Mouse (Mus musculus): ENCODE measurements at regions not wholly inside any gene's neighbourhood (a gene's known extent, or its start where the extent isn't known, plus 50 kb on each side); places are given as distances from the start of the nearest gene placed in this dataset.

DNA sequence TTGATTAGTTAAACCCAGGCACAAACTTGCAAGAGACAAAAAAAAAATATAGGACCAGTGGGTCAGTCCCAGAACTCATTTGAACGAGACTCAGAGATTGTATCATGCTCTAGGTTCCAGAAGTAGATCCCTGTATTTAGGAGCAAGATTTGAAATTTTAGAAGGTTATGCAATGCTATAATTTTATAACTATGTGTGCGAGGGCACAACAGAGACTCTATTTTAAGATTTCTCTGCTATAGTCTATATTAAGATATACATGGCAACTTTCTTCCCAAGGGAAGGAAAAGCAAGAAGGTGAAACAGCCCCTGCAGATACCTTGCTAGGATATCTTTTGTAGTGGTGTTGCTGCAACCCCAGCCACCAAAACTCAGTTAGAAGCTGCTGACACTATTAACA lies 55.7 kb downstream of the Otor start:
- DNase-seq (ENCODE audit: low spot score), result no peak

- no peak for DNase-seq (ENCODE audit: low spot score)
These were observed 70.9 kb downstream of the Otor start for GRCm38 (mm10) chr2:143149189-143149588.

GRCm38 (mm10) chr2:143164081-143164984 lies 86.1 kb downstream of the Otor start:
- no peak for DNase-seq (ENCODE audit: low spot score)

- DNase-seq (ENCODE audit: low spot score), result no peak
These were observed 88.5 kb downstream of the Otor start for GRCm38 (mm10) chr2:143166771-143167170.

- DNase-seq (ENCODE audit: low spot score), result no peak
These were observed 92.4 kb downstream of the Otor start for GRCm38 (mm10) chr2:143170648-143171047.

- no peak for DNase-seq (ENCODE audit: low spot score)
These were observed 106.3 kb downstream of the Otor start for GRCm38 (mm10) chr2:143184614-143185013.

DNA sequence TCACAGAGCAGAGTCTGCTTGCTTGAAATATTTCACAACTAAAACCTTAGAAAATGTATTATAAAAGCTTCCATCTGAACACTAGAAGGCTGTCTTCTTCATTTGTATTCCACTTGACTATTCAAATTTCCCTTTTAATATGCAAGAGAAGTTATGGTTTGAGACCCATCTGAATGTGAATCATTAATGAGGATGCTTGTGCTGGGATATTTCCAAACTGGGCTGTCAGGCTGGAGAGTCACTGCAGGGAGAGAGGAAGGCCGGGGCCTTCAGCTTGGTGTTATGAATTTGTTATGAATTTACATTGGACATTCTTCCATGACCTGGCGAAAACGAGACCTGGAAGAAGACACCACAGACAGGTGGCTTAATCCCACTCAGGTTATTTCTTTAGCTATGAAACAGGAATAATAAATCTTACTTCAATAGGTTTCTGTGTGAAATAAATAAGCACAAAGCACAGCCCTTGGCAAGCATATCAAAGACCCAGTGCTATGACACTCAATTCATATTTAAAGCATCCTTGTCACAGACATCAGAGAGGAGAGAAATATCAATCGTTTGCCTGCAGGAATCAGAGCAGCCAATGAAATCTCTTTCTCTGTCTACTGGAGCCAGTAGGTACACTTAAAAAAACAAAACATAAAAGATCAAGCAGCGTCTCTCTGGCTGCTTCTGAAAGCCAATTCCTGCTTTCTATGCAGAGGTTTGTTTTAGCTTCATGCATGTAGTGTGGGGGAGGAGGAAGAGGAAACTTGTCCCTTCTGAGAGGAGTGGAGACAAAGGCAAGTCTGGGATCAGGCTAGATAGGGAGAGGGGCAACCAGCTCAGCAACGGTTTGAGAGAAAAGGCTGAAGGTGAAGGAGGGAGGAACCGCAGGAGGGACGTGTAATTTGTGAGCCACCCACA lies 114.2 kb downstream of the Otor start:
- DNase-seq (ENCODE audit: low spot score), result no peak

DNA sequence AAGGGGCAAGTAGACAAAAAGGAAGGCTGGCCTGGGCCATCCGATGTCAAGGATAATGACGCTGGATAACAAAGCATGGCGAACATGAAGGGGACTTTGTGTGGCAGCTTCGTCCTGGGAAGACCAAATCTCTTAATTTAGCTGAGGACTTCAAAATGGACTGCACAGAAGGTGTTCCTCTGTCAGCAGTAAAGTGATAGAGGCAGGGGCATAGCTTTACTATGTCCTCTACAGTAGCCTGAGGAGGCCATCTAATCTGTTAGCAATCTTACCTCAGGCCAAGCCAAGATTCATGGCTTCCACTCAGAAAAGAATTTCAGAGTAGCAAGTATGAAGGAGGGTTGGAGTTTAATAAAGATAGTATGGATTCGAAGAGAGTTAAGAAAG lies 114.9 kb downstream of the Otor start:
- no peak for DNase-seq (ENCODE audit: low spot score)

DNA sequence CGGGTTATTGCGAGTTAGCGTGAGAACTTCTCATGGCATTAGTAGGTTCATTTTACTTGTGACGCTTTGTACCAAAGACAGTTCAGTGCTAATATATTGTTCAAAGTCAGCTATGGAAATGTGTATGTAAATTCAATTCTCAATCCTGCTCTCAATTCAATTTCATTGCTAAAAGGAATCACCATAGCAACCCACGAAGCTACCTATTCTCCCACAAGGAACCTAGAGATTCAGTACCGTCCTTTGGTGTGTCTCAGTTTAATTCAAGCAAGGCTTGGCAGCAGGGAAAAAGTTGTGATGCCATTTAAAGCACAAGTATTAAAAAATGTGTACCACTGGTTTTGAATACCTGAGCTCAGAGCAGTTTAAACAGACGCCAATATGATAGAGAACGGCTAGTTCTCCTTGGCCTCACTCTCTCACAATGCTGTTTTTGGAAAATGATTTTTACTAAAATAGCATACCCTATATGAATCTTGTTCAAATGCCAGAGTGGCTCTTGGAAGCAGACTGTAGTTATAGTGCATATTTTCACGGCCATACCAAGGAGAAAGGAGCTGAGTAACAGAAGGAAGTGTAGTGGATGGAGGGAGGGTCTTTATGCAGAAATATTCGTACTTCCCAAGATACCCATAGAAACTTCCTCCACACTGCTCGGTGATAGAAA lies 121.4 kb downstream of the Otor start:
- DNase-seq (ENCODE audit: low spot score), result no peak

- DNase-seq (ENCODE audit: low spot score), result no peak
These were observed 127.8 kb downstream of the Otor start for GRCm38 (mm10) chr2:143206053-143206452.

GRCm38 (mm10) chr2:143207191-143207590 lies 128.9 kb downstream of the Otor start:
- DNase-seq (ENCODE audit: low spot score), result no peak

DNA sequence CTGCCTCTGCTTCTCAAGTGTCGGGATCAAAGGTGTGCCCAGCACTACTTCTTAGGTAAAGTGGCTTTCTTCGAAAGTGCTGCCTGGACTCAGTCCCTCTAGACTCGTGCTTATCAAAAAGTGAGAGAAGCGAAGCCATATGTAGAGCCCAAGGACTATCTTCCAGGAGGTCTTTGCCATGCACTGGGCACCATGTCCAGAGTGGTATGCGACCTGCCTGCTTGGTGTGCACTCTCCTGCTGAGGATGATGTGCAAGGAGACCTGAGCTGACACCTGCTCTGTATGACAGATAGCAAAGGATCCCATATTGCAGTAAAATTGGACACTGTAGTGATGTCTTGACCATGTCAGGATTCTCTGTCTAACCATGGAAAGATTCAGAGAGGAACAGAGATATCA lies 139.0 kb downstream of the Otor start:
- no peak for DNase-seq (ENCODE audit: low spot score)

DNA sequence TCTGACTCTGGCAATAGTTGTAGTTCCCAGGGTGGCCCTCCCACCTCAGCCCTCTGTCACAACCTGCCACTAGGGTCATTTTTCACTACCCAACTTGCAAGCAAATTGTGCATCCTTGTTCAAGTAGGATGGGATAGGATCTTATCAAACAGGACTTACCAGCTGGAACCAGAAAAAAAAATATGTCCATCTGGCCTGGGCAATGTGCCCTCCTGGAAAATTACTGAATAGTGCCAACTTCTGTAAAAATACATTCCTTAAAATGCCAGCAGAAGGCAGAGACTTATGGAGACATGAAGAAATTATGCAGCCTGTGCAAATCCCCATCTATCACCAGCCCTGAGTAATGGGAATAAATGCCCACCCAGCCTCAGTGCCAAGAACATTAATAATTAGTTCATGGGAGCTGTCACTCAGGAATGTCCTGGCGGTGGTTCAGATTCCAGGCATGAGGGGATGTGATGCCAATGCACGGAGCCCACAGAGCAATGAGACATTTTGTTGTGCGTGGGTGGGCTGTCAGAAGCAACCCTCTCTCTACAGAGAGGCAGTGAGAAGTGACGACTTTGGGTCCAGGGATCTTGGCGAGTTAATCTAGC lies 139.6 kb downstream of the Otor start:
- DNase-seq (ENCODE audit: low spot score), result peak; percentile 89

- no peak for DNase-seq (ENCODE audit: low spot score)
These were observed 144.1 kb downstream of the Otor start for GRCm38 (mm10) chr2:143222326-143222725.

GRCm38 (mm10) chr2:143224410-143225130 lies 146.3 kb downstream of the Otor start:
- no peak for DNase-seq (ENCODE audit: low spot score)

DNA sequence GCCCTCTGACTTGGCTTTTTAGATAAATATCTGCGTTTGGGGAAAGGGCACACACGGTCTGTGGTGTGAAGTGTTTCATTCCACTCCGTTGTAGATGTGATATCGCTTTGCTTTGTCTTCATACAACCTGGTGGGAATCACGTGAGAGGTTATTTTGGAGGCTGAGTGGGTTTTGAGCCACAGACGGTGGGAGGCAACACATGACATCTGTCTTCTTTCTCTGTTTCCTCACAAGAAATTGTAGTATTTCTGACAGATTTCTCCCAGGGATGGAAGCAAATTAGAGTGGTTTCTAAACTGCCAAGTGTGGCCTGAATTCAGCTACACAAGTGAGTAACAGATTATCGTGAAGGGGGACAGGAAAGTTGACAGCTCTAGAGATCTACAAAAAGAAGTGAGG lies 155.5 kb downstream of the Otor start:
- DNase-seq (ENCODE audit: low spot score), result no peak

DNA sequence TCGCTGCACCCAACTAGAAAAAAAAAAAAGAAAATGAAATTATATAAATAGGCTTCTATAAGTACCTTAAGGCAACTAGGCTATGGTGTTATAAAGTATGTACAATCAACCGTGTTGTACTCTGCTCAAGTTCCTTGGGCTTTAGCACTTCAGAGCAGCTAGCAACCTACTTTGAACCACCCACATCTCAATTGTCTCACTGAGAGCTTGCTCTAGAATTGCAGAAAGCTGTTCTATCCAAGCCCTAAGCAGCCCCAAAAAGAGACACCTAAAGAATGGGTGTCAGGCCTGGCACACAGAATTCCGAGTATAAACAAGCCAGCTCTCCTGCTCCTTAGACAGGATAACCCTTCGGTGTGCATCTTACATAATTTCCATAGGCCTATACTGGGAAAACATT lies 162.0 kb downstream of the Otor start:
- DNase-seq (ENCODE audit: low spot score), result no peak

DNA sequence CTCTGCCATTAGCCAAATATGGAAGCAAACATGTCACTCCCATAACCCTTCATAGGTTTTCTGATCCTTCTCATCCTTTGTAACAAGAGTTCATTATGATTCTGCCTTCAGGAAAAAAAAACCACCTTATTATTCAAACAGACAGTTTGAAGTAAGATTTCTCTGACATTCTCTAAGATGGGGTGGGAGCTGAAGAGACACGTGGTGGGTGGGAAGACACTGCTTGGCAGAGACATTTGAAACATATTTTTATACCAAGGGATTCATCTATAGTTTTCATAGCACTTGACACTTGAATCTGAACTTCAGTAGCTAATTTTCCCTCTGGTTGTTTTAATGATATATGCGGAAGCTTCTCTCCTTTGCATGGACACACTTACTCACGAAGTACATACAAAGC lies 165.5 kb downstream of the Otor start:
- no peak for DNase-seq (ENCODE audit: low spot score)

GRCm38 (mm10) chr2:143246131-143246665 lies 167.9 kb downstream of the Otor start:
- peak; percentile 53 for DNase-seq (ENCODE audit: low spot score)

- DNase-seq (ENCODE audit: low spot score), result no peak
These were observed 190.8 kb downstream of the Otor start for GRCm38 (mm10) chr2:143269026-143269425.

DNA sequence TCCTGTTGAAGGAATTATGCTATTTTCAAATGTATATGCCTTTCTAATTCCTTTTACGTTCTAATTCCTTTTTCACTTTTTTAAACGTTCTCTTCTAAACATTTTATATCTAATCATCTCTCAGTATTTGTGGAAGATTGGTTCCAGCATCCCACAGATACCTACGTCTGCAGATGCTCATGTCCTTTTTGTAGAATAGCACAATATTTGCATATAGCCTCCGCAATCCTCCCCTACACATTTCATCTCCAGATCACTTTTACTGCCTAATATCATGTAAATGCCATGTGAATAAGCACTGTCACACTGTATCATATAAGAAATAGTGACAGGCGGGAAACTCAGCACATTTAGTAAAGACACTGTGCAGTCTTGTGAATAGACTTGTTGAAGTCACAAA lies 192.6 kb downstream of the Otor start:
- DNase-seq (ENCODE audit: low spot score), result no peak

Data from layer of hippocampus, adult 11-12 months (tissue).